Mouse (Mus musculus) CD4-positive, CD25-positive, alpha-beta regulatory T cell, adult 4 months (primary cell): ENCODE results near the gene Pdia5. TPM values are rescaled to one million over a fixed set of nuclear protein-coding genes. Genes with fewer than 3 reads are reported as not detected.

Experiments used
- ATAC-seq: one replicate; pipeline ENCODE4 v1.8.0; 2017
- polyA plus RNA-seq, 2 experiments: library from polyadenylated mRNA; unstranded; fragments of 100-300 nt; shearing (Covaris generic); gene quantifications; one replicate each; pipeline ENCODE4 v1.2.1; 2017

The Pdia5 gene
- not detected for polyA plus RNA-seq

GRCm38 (mm10) chr16:35490231-35491070 lies at the start of gene Pdia5:
Gene Pdia5, minus strand, starts transcription at chr16:35490873.
- no peak for ATAC-seq

GRCm38 (mm10) chr16:35539041-35539440 lies 48.4 kb upstream of the Pdia5 start:
- no peak for ATAC-seq

GRCm38 (mm10) chr16:35537651-35538050 lies 47.0 kb upstream of the Pdia5 start:
- no peak for ATAC-seq

- no peak for ATAC-seq
Observed at GRCm38 (mm10) chr16:35534630-35535029, 44.0 kb upstream of the Pdia5 start.

GRCm38 (mm10) chr16:35524200-35524599 lies 33.5 kb upstream of the Pdia5 start:
- ATAC-seq: no peak

- no peak for ATAC-seq
Observed at GRCm38 (mm10) chr16:35519245-35519644, 28.6 kb upstream of the Pdia5 start.

- ATAC-seq: no peak
Observed at GRCm38 (mm10) chr16:35517976-35518951, 27.6 kb upstream of the Pdia5 start.

GRCm38 (mm10) chr16:35515977-35516612 lies 25.4 kb upstream of the Pdia5 start:
- ATAC-seq: no peak

- no peak for ATAC-seq
Observed at GRCm38 (mm10) chr16:35509331-35510070, 18.8 kb upstream of the Pdia5 start.

- ATAC-seq: no peak
Observed at GRCm38 (mm10) chr16:35508581-35508980, 17.9 kb upstream of the Pdia5 start.

GRCm38 (mm10) chr16:35505786-35506185 lies 15.1 kb upstream of the Pdia5 start:
- ATAC-seq: no peak

- ATAC-seq: no peak
Observed at GRCm38 (mm10) chr16:35504266-35504665, 13.6 kb upstream of the Pdia5 start.

GRCm38 (mm10) chr16:35502456-35502855 lies 11.8 kb upstream of the Pdia5 start:
- no peak for ATAC-seq

- ATAC-seq: no peak
Observed at GRCm38 (mm10) chr16:35501106-35501760, 10.6 kb upstream of the Pdia5 start.

- no peak for ATAC-seq
Observed at GRCm38 (mm10) chr16:35500342-35500741, 9.7 kb upstream of the Pdia5 start.

GRCm38 (mm10) chr16:35489793-35490192 lies 880 bp downstream of the Pdia5 start:
- ATAC-seq: no peak

GRCm38 (mm10) chr16:35489066-35489718 lies 1.5 kb downstream of the Pdia5 start:
- ATAC-seq: no peak

GRCm38 (mm10) chr16:35487776-35488175 lies 2.9 kb downstream of the Pdia5 start:
- ATAC-seq: no peak

- no peak for ATAC-seq
Observed at GRCm38 (mm10) chr16:35487056-35487455, 3.6 kb downstream of the Pdia5 start.

GRCm38 (mm10) chr16:35485711-35486110 lies 5.0 kb downstream of the Pdia5 start:
- ATAC-seq: no peak
